Mouse (Mus musculus): Measurements from ENCODE around the gene Scgb1b20. TPM values are rescaled to one million over a fixed set of nuclear protein-coding genes. Genes with fewer than 3 reads are reported as not detected.
"Not testable (repeated sequence)": the region's sequence is repeated elsewhere in the genome, so short reads cannot be mapped to it uniquely, and the experiment has no call there.

The Scgb1b20 gene
- polyA plus RNA-seq (2014; fragmentation: Nextera tagmentation; extraction: Ambion mirVana) = not detected in 2 replicates

DNA sequence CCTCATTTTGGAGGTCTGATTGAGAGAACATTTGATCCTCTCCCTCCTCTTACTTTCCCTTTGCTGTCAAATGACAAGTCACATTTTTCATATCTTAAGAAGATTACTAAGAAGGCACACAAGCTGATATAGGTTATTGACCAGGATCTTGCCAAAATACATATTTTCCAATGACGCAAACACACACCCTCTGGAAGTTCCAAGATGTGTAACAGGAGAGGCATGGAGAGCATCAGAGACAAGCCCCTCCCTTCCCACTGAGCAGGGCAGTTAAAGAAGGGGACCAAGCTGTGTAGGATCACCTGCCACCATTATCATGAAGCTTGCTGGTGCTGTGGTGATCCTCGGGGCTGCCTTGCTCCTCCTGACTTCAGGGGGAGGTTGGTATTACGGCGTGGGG is at the start of gene Scgb1b20:
TSS of gene Scgb1b20 (plus strand) at position 301 of the 400 bp plus-strand sequence.
- not testable (repeated sequence) for H3K27me3 ChIP-seq (ENCODE audit: control insufficient read depth, insufficient read depth, low read length); H3K4me2 ChIP-seq; H3K36me3 ChIP-seq (ENCODE audit: control insufficient read depth, insufficient read depth, low read length); H3K9me3 ChIP-seq (ENCODE audit: control insufficient read depth, low read length); H3K4me3 ChIP-seq (ENCODE audit: low read depth, low read length); ATAC-seq (ENCODE audit: low FRiP score); DNase-seq (ENCODE audit: low spot score, missing footprints); H3K9ac ChIP-seq (ENCODE audit: low read length); H3K4me1 ChIP-seq (ENCODE audit: control insufficient read depth, insufficient read depth, low read length); H3K27ac ChIP-seq (ENCODE audit: low read depth, low read length)
- 80% methylated on average over 4 of the region's 4 CpGs for WGBS

DNA sequence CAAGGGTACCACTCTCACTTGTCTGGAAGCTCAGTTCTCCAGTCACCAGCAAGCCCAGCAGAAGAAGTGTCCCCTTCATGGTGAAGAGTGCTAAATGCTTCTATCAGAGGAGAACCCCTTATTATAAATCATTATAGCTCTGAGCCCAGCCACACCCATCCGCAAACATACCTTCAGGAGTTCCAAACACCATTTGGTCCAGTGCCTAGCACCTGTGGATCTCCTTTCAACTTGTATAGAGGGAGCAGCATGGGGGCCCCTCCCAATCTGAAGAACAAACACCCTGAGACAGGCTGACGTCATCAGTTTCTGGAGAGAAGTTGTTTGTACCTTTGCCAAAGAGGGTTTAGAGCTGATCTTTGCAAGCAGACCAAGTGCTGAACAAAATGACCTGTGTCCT is 6.8 kb upstream of the Scgb1b20 start, which contains the start of gene Scgb2b20:
TSS of gene Scgb2b20 (minus strand) at position 101 of the 400 bp plus-strand sequence.
- H3K27me3 ChIP-seq (ENCODE audit: control insufficient read depth, insufficient read depth, low read length); H3K27ac ChIP-seq (ENCODE audit: low read depth, low read length); ATAC-seq (ENCODE audit: low FRiP score); H3K4me3 ChIP-seq (ENCODE audit: low read depth, low read length); H3K36me3 ChIP-seq (ENCODE audit: control insufficient read depth, insufficient read depth, low read length); H3K9me3 ChIP-seq (ENCODE audit: control insufficient read depth, low read length); DNase-seq (ENCODE audit: low spot score, missing footprints); H3K4me1 ChIP-seq (ENCODE audit: control insufficient read depth, insufficient read depth, low read length); H3K4me2 ChIP-seq; H3K9ac ChIP-seq (ENCODE audit: low read length): not testable (repeated sequence)
- 78% methylated on average over 2 of the region's 2 CpGs for WGBS

DNA sequence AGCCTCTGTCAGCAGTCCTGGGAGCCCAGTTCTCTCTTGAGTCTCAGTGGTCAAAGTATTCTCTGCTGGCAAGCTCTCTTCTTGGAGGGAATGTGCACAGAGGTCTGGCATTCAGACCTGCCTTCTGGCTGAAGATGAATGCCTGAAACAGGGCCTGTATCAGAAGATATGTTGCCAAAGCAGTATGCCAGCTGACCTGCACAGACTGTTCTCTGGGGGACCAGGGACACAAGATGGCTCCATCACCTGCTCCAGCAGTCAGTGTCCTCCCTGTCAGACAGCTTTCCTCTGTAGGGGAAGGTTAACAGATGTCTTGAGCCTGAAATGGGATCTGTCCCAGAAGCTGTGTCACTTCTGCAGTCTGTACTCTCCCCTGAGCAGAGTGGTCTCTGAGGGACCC is 26.7 kb downstream of the Scgb1b20 start:
- not testable (repeated sequence) for DNase-seq (ENCODE audit: low spot score, missing footprints); H3K9ac ChIP-seq (ENCODE audit: low read length); H3K4me1 ChIP-seq (ENCODE audit: control insufficient read depth, insufficient read depth, low read length); H3K4me2 ChIP-seq; H3K27me3 ChIP-seq (ENCODE audit: control insufficient read depth, insufficient read depth, low read length); H3K9me3 ChIP-seq (ENCODE audit: control insufficient read depth, low read length); H3K4me3 ChIP-seq (ENCODE audit: low read depth, low read length); H3K27ac ChIP-seq (ENCODE audit: low read depth, low read length); ATAC-seq (ENCODE audit: low FRiP score); H3K36me3 ChIP-seq (ENCODE audit: control insufficient read depth, insufficient read depth, low read length)

DNA sequence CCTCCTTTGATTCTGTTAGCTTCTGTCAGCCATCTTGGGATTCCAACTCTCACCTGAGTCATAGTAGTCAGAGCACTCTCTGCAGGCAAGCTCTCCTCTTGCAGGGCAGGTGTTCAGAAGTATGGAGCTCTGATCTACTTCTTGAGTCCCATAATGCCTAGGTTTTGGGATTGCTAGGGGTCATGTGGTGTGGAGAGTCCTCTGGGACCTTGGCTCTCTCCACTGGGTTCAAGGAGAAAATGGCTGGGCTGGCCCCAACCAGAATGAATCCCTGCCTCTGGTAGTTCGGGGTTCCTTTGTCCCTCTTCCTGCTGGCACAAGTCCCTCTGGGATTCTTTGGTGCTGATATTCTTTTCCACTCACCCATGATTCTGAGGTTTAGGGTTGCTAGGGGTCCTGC is 28.6 kb downstream of the Scgb1b20 start:
- Histone ChIP-seq H3K4me3 (ENCODE audit: low read depth, low read length) (no peak overlapping the region), H3K9me3 (ENCODE audit: control insufficient read depth, low read length) (peaks cover 4% of the 10 kb centered on the region; the same call in 1 of the 2 replicates), H3K27me3 (ENCODE audit: control insufficient read depth, insufficient read depth, low read length) (no peaks in the 10 kb centered on the region), H3K4me1 (ENCODE audit: control insufficient read depth, insufficient read depth, low read length) (no peaks in the 10 kb centered on the region), H3K27ac (ENCODE audit: low read depth, low read length) (no peak overlapping the region), H3K4me2 (no peak overlapping the region), H3K9ac (ENCODE audit: low read length) (no peak overlapping the region), H3K36me3 (ENCODE audit: control insufficient read depth, insufficient read depth, low read length) (no peaks in the 10 kb centered on the region)
- DNase-seq (ENCODE audit: low spot score, missing footprints) (no peak), ATAC-seq (ENCODE audit: low FRiP score) (no peak)
- 63% methylated on average over 1 of the region's 1 CpGs for WGBS

DNA sequence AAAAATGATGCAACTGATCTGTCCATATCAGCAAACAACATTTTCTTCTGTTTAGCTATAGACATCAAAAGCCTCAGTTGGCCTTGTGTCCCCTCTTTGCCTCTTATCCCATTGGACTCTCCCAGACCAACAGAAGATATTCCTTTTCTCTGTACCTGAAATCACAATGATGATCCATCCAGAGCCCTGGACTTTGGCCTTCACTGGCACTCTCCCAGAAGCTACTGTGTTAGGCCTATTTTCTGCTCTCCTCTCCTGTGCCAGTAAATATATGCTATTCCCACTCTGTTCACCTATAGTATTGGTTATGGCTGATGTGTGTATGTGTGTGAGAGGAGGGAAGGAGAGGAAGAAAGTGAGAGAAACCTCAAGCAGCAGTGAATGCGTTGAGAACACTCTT is 36.6 kb downstream of the Scgb1b20 start:
- not testable (repeated sequence) for H3K27ac ChIP-seq (ENCODE audit: low read depth, low read length)

More for the DNA sequence above, 36.6 kb downstream of the Scgb1b20 start:
- not testable (repeated sequence) for H3K4me1 ChIP-seq (ENCODE audit: control insufficient read depth, insufficient read depth, low read length); H3K9ac ChIP-seq (ENCODE audit: low read length); H3K9me3 ChIP-seq (ENCODE audit: control insufficient read depth, low read length); ATAC-seq (ENCODE audit: low FRiP score); DNase-seq (ENCODE audit: low spot score, missing footprints); H3K27me3 ChIP-seq (ENCODE audit: control insufficient read depth, insufficient read depth, low read length); H3K36me3 ChIP-seq (ENCODE audit: control insufficient read depth, insufficient read depth, low read length); H3K4me3 ChIP-seq (ENCODE audit: low read depth, low read length); H3K4me2 ChIP-seq
- WGBS = 57% methylated on average over 1 of the region's 1 CpGs

Other genes starting within 250 kb of the Scgb1b20 start
- gene Scgb2b18, start 199.4 kb upstream of the Scgb1b20 start, polyA plus RNA-seq (2014; fragmentation: Nextera tagmentation; extraction: Ambion mirVana) = not detected in 2 replicates
- not detected in 2 replicates for gene Scgb1b18, start 187.7 kb upstream of the Scgb1b20 start, polyA plus RNA-seq (2014; fragmentation: Nextera tagmentation; extraction: Ambion mirVana)
- not detected in 2 replicates for gene Scgb2b19, start 92.9 kb upstream of the Scgb1b20 start, polyA plus RNA-seq (2014; fragmentation: Nextera tagmentation; extraction: Ambion mirVana)
- gene Scgb1b19, start 85.9 kb upstream of the Scgb1b20 start, polyA plus RNA-seq (2014; fragmentation: Nextera tagmentation; extraction: Ambion mirVana) = not detected in 2 replicates
- gene Scgb2b20, start 6.9 kb upstream of the Scgb1b20 start, polyA plus RNA-seq (2014; fragmentation: Nextera tagmentation; extraction: Ambion mirVana) = not detected in 2 replicates
- gene Scgb2b21, start 147.2 kb downstream of the Scgb1b20 start, polyA plus RNA-seq (2014; fragmentation: Nextera tagmentation; extraction: Ambion mirVana) = not detected in 2 replicates

All from midbrain, embryonic 11.5 days (tissue).